Mouse (Mus musculus) erythroblast, embryonic 14.5 days (primary cell): Measurements from ENCODE around the gene Tmem132d.

Source experiments
- GATA1 ChIP-seq: IDR thresholded peaks from 2 replicates; pipeline ENCODE4 v1.6.1; 2012; ENCODE audit warnings: low read length, inconsistent platforms, mixed read lengths
- TAL1 ChIP-seq: IDR thresholded peaks from 3 replicates; pipeline ENCODE4 v1.6.1; 2012; ENCODE audit warnings: low read length, inconsistent platforms, mixed read lengths

DNA sequence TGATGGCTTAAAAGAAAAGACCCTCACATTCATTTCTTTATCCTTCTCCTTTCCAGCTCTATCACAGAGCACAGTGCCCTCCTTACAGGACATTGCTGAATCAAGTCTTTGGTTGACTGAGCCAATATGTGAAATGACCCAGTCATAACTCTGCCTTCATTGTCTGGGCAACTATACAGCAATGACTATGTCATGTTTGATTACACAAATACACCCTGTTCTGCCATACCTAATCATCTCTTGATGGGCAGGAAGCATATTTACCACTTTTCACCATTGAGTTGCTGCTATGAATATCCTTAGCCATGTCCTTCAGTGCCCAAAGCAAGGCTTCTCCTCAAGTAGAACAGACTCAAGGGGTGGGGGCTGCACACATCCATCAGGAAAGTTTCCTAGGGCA, 214.6 kb downstream of the Tmem132d start:
- TF ChIP-seq GATA1 (no peak), TAL1 (no peak)
